Mouse (Mus musculus) Patski (cell line): Measurements from ENCODE around the gene Snupn. TPM values are rescaled to one million over a fixed set of nuclear protein-coding genes. Genes with fewer than 3 reads are reported as not detected.

Experiments
- ATAC-seq: fragments of 100-300 bp; one replicate; pipeline ENCODE4 v1.8.0; 2021
- CTCF ChIA-PET: fragments of 350-600 bp; sonication (Branson Sonifier 250); formaldehyde crosslinking; loops from one replicate; lab custom pipeline; 2022; ENCODE audit warnings: inconsistent platforms; lab: Charles Lee
- POLR2A ChIA-PET: fragments of 350-600 bp; sonication (Branson Sonifier 250); formaldehyde crosslinking; loops from one replicate; lab custom pipeline; 2022; ENCODE audit warnings: antibody characterized with exemption, inconsistent platforms; lab: Charles Lee
- DNase-seq: peaks from one replicate; pipeline ENCODE4 v3.0.0-alpha.2; 2011; ENCODE audit warnings: low read depth, low spot score
- H3K27me3 ChIP-seq: fragments of 371-371 bp; one replicate; pipeline ENCODE4 v1.5.1; 2021
- CTCF ChIP-seq: fragments of 100-300 bp; IDR thresholded peaks from one replicate; pipeline ENCODE4 v1.5.1; 2021
- in situ Hi-C: fragments of 300-500 bp; cut with MboI; formaldehyde crosslinking; loops from 3 replicates; pipeline ENCODE4 v1.11.1; 2018; ENCODE audit warnings: low pct_unique_long_range_greater_than_20kb, mixed read lengths
- polyA plus RNA-seq: library from polyadenylated mRNA; unstranded; gene quantifications from one replicate; pipeline ENCODE4 v1.2.3, GENCODE M21; 2021

The Snupn gene
- polyA plus RNA-seq, 1 experiment from 2014 or later = 17.0 TPM

DNA sequence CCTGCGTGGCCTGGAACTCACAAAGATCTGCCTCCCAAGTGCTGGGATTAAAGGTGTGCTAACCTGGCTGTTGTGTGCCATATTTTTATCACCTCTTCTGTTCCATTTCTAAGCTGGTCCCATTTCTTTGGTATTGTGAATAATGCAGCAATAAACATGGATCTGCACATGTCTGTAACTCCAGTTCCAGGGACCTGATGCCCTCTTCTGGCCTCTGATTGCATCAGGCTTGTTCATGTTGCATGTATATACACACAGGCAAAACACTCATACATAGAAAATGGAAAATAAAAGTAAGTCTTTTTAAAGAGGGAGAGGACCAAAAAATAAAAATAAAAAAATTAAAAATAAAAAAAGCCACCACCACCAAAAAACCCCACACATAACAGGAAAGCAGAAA is 2.9 kb downstream of the Snupn start:
- H3K27me3 ChIP-seq = no peaks in the 10 kb centered on the region
- in situ Hi-C loops = no loop called here
- ATAC-seq (no peak), DNase-seq (no peak)
- CTCF ChIA-PET = no interaction called here
- POLR2A ChIA-PET = no interaction called here
- TF ChIP-seq CTCF = peak; percentile 34

DNA sequence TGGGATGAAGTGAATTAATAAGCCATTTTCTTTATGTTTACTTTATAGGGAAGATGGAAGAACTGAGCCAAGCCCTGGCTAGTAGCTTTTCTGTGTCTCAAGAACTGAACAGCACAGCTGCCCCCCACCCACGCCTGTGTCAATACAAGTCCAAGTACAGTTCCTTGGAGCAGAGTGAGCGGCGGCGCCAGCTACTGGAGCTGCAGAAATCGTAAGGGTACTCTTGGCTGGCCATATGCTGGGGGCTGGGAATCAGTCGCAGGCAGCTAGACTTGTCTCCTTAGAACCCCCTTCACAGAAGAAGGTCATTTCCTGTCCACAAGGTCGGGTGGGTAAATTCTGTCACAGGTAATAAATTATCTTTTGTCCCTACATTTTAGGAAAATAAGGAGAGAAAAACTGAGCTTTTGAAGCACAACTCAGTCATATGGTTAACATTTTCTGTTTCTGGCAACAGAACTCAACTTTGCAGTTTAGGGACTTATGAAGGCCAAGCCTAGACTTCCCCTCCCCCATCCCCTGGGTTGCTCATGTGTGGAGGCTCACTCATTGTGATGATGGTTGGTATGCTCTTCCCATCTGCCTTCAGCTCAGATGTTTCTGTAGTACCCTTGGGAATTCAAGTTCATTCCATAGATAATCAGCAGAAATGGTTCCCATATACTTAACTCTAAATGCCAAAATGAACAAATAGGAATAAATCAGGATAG is 6.4 kb downstream of the Snupn start:
- POLR2A ChIA-PET = interaction anchor here (0.7 kb wide), 1 partner anchor 13 kb away, joined by 14 read pairs; no protein-coding TSS in a partner anchor
- CTCF ChIA-PET = interaction anchor here (1.5 kb wide), 1 partner anchor 9 kb away, joined by 6 read pairs; no protein-coding TSS in a partner anchor
- no peaks in the 10 kb centered on the region for H3K27me3 ChIP-seq
- no peak for DNase-seq
- in situ Hi-C loops = loop anchor here (5.0 kb wide), 1 partner anchor 35 kb away; the partner anchor contains the start of gene Ptpn9
- no peak for ATAC-seq
- no peak for TF ChIP-seq CTCF

DNA sequence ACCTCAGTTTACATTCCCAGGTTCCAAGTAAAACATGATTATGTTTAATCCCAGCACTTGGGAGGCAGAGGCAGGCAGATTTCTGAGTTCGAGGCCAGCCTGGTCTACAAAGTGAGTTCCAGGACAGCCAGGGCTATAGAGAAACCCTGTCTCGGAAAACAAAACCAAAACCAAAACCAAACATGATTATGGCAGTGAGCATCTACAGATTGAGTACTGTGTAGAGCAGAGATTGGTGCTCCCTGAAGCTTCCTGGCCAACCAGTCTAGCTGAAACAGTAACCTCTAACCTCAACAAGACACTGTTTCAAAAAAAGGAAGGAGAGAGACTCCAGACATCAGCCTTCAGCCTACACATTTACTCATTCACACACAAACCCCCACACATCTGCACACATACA is 8.0 kb downstream of the Snupn start:
- POLR2A ChIA-PET = no interaction called here
- TF ChIP-seq CTCF = no peak
- no peak for ATAC-seq

DNA sequence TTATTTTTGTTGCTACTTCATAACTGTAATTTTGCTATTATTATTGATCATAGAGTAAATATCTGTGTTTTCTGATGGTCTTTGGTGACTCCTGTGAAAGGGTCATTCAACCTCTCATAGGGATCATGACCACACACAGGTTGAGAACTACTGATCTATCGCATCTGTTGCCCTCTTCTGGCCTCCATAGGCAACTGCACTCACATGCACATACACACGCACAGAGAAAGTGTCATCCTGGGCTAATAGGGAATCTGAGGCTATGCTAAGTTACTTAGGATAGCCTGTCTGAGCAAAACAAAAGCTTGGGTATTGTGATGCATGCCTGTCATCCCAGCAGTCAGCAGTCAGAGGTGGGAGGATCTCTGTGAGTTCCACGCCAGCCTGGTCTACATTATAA is 10.9 kb downstream of the Snupn start:
- no peaks in the 10 kb centered on the region for H3K27me3 ChIP-seq
- CTCF ChIA-PET = no interaction called here
- POLR2A ChIA-PET = no interaction called here
- ATAC-seq = no peak
- peak; percentile 41 for TF ChIP-seq CTCF
- DNase-seq = no peak
- in situ Hi-C loops = no loop called here

More for the DNA sequence above, 8.0 kb downstream of the Snupn start:
- CTCF ChIA-PET = no interaction called here
- DNase-seq = no peak
- no peaks in the 10 kb centered on the region for H3K27me3 ChIP-seq
- in situ Hi-C loops = loop anchor here (5.0 kb wide), 1 partner anchor 34 kb away; the partner anchor contains the start of gene Ptpn9

DNA sequence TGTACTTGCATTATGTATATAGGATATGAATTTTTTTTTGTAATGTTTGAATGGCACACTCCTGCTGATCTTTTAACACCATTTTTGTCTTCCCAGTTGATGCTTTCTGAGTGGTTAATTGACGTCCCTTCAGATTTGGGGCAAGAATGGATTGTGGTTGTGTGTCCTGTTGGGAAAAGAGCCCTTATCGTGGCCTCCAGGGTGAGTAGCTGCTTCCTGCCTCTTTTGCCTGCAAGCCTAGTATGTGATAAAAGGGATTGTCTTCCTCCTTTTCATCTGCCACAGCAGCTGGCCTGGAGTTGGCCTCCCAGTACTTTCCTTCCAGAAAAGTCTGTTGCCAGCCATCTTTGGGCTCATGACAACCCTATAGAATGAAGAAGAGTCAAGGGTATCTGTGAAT is 19.5 kb downstream of the Snupn start:
- TF ChIP-seq CTCF = no peak
- no peaks in the 10 kb centered on the region for H3K27me3 ChIP-seq
- POLR2A ChIA-PET = no interaction called here
- ATAC-seq (no peak), DNase-seq (no peak)
- CTCF ChIA-PET = no interaction called here
- in situ Hi-C loops = no loop called here

DNA sequence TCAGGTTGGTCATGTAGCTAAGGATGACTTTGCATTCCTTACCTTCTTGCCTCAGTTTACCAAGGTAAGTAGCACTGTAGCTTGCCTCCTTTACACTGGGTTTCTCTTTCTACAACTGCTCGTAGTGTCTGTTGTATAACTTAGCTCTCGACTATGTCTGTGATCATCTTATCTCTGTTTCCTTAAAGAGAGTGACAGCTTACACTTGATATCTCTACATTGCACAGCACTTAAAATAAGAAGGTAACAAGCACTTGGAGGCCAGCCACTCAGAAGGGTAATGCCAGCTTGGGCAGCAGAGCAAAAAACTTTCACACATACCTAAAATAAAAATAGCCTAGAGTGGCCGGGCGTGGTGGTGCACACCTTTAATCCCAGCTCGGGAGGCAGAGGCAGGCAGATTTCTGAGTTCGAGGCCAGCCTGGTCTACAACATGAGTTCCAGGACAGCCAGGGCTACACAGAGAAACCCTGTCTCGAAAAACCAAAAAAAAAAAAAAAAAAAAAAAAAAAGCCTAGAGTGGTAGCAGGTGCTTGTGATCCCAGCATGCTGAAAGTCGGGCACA is 23.4 kb downstream of the Snupn start:
- ATAC-seq = no peak
- TF ChIP-seq CTCF = no peak
- in situ Hi-C loops = no loop called here
- POLR2A ChIA-PET = no interaction called here
- H3K27me3 ChIP-seq = no peaks in the 10 kb centered on the region
- CTCF ChIA-PET = no interaction called here
- DNase-seq = no peak

DNA sequence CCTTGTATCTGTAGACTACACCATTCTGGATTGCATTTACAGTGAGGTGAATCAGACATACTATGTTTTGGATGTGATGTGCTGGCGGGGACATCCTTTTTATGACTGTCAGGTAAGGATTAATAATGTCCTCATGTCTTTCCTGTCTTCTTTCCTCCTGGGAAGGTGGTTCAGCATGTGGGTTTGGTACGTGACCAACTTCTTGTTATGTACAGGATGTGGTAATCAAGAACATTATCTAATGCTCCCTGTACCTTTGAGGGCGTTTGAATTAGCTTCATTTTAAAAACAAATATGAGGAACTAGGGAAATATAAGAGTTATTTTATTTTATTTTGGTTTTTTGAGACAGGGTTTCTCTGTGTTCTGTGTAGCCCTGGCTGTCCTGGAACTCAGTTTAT is 24.5 kb downstream of the Snupn start:
- DNase-seq (no peak), ATAC-seq (no peak)
- TF ChIP-seq CTCF = no peak
- in situ Hi-C loops = no loop called here
- CTCF ChIA-PET = interaction anchor here (0.9 kb wide), 1 partner anchor 8 kb away, joined by 3 read pairs; no protein-coding TSS in a partner anchor
- POLR2A ChIA-PET = interaction anchor here (0.6 kb wide), 1 partner anchor 15 kb away, joined by 3 read pairs; no protein-coding TSS in a partner anchor
- H3K27me3 ChIP-seq = no peaks in the 10 kb centered on the region

DNA sequence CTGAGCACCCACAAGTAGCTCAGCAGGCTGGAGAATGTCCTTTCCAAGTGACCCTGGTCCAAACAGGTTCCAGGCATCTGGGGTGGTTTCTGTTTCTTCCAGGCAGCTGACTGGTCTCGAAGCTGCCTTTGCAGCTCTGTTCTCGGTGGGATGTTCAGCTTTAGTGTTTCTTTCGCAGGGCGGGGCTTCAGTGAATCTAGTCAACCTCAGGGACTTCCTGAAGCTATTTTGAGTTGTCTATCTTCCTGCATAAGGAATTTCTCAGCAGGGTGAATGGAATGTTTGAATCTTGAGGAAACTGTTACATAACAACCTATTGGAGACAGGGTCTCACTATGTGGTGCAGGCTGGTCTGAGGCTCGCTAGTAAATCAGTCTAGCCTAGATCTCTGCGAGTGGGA is 29.5 kb downstream of the Snupn start:
- ATAC-seq (no peak), DNase-seq (no peak)
- ChIA-PET POLR2A (no interaction called here), CTCF (no interaction called here)
- in situ Hi-C loops = no loop called here
- no peaks in the 10 kb centered on the region for H3K27me3 ChIP-seq
- no peak for TF ChIP-seq CTCF

DNA sequence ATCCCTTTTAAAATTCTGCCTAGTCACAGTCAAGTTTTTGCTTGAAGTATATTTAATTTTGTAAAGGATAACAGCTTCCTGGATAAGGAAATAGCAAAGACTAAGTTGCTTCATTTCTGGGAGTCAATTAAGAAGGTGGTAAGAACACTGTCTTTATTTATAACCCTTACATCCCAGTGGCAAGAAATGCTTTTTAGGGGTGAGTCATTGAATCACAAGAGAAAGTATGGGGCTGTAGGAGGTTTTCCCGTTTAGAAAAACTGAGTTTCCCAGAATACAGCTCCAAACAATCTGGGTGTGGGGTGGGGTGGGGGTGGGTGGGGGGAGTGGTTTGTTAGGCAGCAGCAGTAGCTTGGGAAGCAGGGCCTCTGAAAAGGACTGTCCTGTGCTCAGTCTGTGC is 30.8 kb downstream of the Snupn start:
- no peak for ATAC-seq
- H3K27me3 ChIP-seq = no peaks in the 10 kb centered on the region
- CTCF ChIA-PET = no interaction called here
- DNase-seq = no peak
- in situ Hi-C loops = no loop called here
- POLR2A ChIA-PET = interaction anchor here (1.1 kb wide), 1 partner anchor 14 kb away, joined by 5 read pairs; no protein-coding TSS in a partner anchor
- TF ChIP-seq CTCF = no peak

DNA sequence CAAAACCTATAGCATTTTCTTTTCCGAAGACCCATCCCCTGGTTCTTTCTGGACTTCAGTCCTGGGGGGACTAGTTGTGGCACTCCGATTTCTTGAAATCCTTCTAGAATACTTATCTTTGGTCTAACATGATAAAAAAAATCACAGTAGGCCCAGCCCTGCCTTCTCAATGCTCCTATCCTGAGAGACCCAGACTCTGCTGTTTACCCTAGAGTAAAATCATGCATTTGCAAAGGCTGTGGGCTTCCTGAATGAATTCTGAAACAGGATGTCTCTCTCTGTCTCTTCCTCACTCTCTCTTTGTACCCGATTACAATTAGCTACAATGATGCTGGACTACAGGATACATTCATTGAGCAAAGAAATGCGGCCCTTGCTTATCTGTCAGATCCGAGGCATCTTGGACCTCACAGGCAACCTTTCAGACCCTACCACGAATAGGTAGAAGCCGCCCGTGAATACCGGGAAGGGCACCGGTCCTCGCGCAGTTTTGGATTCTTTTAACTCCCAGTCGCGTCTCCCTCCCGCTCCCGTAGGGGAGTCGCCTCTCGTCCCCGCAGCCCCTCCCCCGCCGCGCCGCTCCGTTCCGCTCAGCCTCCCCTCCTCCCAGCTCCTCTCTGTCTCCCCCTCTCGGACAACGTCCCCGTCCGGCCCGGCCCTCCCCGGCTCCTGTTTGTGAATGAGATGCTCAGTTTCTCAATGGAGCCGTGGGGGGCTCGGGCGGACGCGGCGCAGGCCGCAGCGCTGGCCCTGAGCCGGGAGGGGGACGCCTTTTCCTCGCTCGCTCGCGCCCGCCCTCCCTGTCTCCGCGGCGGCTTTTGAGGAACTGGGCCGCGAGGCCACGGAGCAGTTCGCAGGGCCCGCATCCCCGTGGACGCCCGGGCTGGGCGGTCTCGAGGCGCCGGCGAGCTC is 43.9 kb downstream of the Snupn start, which contains the start of gene Ptpn9:
Gene Ptpn9 (plus strand): TSS at position 638 of the 912 bp plus-strand sequence.
- ATAC-seq (peak; percentile 82), DNase-seq (peak; percentile 56)
- in situ Hi-C loops = loop anchor here (5.0 kb wide), 1 partner anchor 37 kb away; no protein-coding TSS in a partner anchor
- POLR2A ChIA-PET = interaction anchor here (0.7 to 1.6 kb wide), 4 partner anchors 9 to 102 kb away, joined by 3 to 9 read pairs (median 4); partner anchors contain the start of gene Snupn
- TF ChIP-seq CTCF = peak; percentile 98
- H3K27me3 ChIP-seq = no peaks in the 10 kb centered on the region
- CTCF ChIA-PET = interaction anchor here (1.4 to 1.5 kb wide), 2 partner anchors 52 to 66 kb away, joined by 3 to 5 read pairs; partner anchors contain the start of gene Snx33
